Mouse (Mus musculus) liver, embryonic 14.5 days (tissue): ENCODE data around the gene Nfasc. TPM values are rescaled to one million over a fixed set of nuclear protein-coding genes. Genes with fewer than 3 reads are reported as not detected.

Source experiments
- ATAC-seq: fragments of 200-750 bp; cut with Nextera tagmentation; 2 replicates; pipeline ENCODE4 v1.8.0; 2017; ENCODE audit warnings: moderate number of reproducible peaks, mild to moderate bottlenecking, moderate library complexity; ENCODE audit not compliant: insufficient read depth
- DNase-seq, 3 experiments: peaks; one replicate each; pipeline ENCODE4 v3.0.0-alpha.2; 2012 to 2013; ENCODE audit warnings: low read depth in 3 of 3, low spot score in 3 of 3
- H3K27ac ChIP-seq: fragments of 300-500 bp; sonication (generic); 2 replicates; pipeline ENCODE4 v1.5.1; 2014; ENCODE audit warnings: moderate library complexity, mild to moderate bottlenecking, control low read depth, inconsistent platforms
- H3K27me3 ChIP-seq: fragments of 300-500 bp; sonication (generic); 2 replicates; pipeline ENCODE4 v1.6.1; 2014; ENCODE audit warnings: mild to moderate bottlenecking, low read length, moderate library complexity; ENCODE audit not compliant: control insufficient read depth, insufficient read depth
- H3K36me3 ChIP-seq: fragments of 300-500 bp; sonication (generic); replicated peaks from 2 replicates; pipeline ENCODE4 v1.6.1; 2014; ENCODE audit warnings: low read depth; ENCODE audit not compliant: control insufficient read depth, insufficient read depth
- H3K4me1 ChIP-seq, 2 experiments: fragments of 200-500 bp in 1 of 2; fragments of 300-500 bp in 1 of 2; sonication (generic) in 1 of 2; replicated peaks; 2 replicates each; pipeline ENCODE4 v1.6.1; 2012 to 2014; ENCODE audit warnings: antibody characterized with exemption in 1 of 2, inconsistent platforms in 1 of 2, low read length in 1 of 2; ENCODE audit not compliant: control insufficient read depth in 2 of 2, insufficient read depth in 2 of 2
- H3K4me2 ChIP-seq: fragments of 300-500 bp; sonication (generic); 2 replicates; pipeline ENCODE4 v1.6.1; 2014; ENCODE audit warnings: low read depth, mild to moderate bottlenecking, control low read depth, moderate library complexity
- H3K4me3 ChIP-seq, 2 experiments: fragments of 200-500 bp in 1 of 2; fragments of 300-500 bp in 1 of 2; sonication (generic) in 1 of 2; 2 replicates each; pipeline ENCODE4 v1.5.1; 2012 to 2014; ENCODE audit warnings: low read depth in 2 of 2, low read length in 2 of 2, mild to moderate bottlenecking in 2 of 2, control low read depth in 1 of 2, inconsistent platforms in 1 of 2, moderate library complexity in 1 of 2; ENCODE audit not compliant: insufficient read depth in 1 of 2
- H3K9ac ChIP-seq: fragments of 300-500 bp; sonication (generic); replicated peaks from 2 replicates; pipeline ENCODE4 v1.6.1; 2014; ENCODE audit warnings: mild to moderate bottlenecking, control low read depth, moderate library complexity
- H3K9me3 ChIP-seq: fragments of 300-500 bp; sonication (generic); 2 replicates; pipeline ENCODE4 v1.6.1; 2016; ENCODE audit warnings: low read length, mixed read lengths; ENCODE audit not compliant: control insufficient read depth
- CTCF ChIP-seq: IDR thresholded peaks from 2 replicates; pipeline ENCODE4 v1.5.1; 2016; ENCODE audit warnings: antibody characterized with exemption, low read depth, control low read depth
- EP300 ChIP-seq: IDR thresholded peaks from 2 replicates; pipeline ENCODE4 v1.6.1; 2016; ENCODE audit warnings: antibody characterized with exemption, low read depth
- WGBS: fragments of 180-500 bp; shearing (Covaris S2); extraction: QIAGEN DNeasy Blood & Tissue Kit; methylation state at CpG from one replicate; pipeline ENCODE4 v1.1.7; 2014; ENCODE audit not compliant: insufficient replicate concordance; 5-methylcytosine and 5-hydroxymethylcytosine counted together
- polyA plus RNA-seq, 2 experiments: library from polyadenylated mRNA; depleted of rRNA in 1 of 2; stranded (reverse) in 1 of 2; unstranded in 1 of 2; fragments of >200 nt; fragmentation: Nextera tagmentation in 1 of 2; extraction: Ambion mirVana in 1 of 2; gene quantifications; 2 replicates each; pipeline versions ENCODE4 v1.2.1 to v1.2.3; 2012 to 2014

Nfasc gene
- polyA plus RNA-seq, 2 experiments: 0.01 to 0.05 TPM

GRCm38 (mm10) chr1:132718225-132718624 is 23.4 kb downstream of the Nfasc start:
- 45% methylated on average over 5 of the region's 5 CpGs for WGBS
- H3K4me2 ChIP-seq: no peak overlapping the region
- H3K27ac ChIP-seq: no peak overlapping the region
- H3K9ac ChIP-seq: no peak overlapping the region
- H3K4me1 ChIP-seq: no peaks in the 10 kb centered on the region
- ATAC-seq: no peak
- no peak for DNase-seq
- no peaks in the 10 kb centered on the region for H3K36me3 ChIP-seq
- no peaks in the 10 kb centered on the region for H3K9me3 ChIP-seq
- TF ChIP-seq CTCF (no peak), EP300 (no peak)
- H3K4me3 ChIP-seq: no peak overlapping the region
- no peaks in the 10 kb centered on the region for H3K27me3 ChIP-seq

DNA sequence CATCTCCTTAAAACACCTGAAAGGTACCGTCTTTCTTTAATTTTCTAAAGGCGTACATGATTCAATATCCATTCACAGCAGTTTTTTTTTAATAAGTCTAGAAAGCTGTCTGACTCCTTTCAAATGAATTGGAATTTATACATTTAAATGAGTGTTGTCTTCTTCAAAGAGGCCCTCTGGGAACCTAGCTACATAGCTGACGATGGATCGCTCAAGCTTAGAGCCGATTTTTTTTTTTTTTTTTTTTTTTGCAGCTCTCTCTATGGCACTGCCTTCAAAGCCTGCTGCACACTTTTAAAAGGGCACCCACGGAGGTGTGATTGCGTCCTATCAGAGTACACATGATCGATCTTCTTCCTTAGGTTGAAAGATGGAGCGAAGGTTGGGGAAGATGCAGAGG is 26.6 kb downstream of the Nfasc start:
- Histone ChIP-seq H3K9me3 (no peaks in the 10 kb centered on the region), H3K9ac (no peak overlapping the region), H3K27ac (no peak overlapping the region), H3K27me3 (no peaks in the 10 kb centered on the region), H3K4me1 (no peaks in the 10 kb centered on the region), H3K4me2 (no peak overlapping the region), H3K36me3 (no peaks in the 10 kb centered on the region), H3K4me3 (no peak overlapping the region)
- 69% methylated on average over 9 of the region's 9 CpGs for WGBS
- no peak for TF ChIP-seq CTCF
- no peak for TF ChIP-seq EP300
- ATAC-seq: no peak
- no peak for DNase-seq

DNA sequence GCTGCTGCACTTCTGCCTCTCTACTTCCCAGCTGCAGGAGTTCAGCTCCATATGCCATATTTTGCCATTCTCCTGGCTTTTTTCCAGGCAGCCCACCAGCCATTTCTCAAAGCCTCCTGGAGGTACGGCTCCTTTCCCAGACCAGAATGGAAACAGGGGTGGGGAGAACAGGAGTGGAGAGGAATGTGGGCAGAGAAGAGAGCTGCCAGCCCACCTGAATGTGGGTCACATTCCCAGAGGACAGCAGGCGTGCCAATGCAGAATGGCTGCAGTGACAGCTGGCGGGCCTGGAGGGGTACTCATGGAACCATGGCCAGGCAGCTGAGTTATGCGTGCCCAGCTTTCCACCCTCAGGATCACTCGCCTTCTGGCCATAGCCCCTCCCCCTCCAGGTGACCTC is 32.2 kb downstream of the Nfasc start:
- Histone ChIP-seq H3K36me3 (no peaks in the 10 kb centered on the region), H3K4me2 (no peak overlapping the region), H3K27ac (no peak overlapping the region), H3K4me3 (no peak overlapping the region), H3K9ac (no peak overlapping the region), H3K9me3 (no peaks in the 10 kb centered on the region), H3K4me1 (no peaks in the 10 kb centered on the region), H3K27me3 (no peaks in the 10 kb centered on the region)
- ATAC-seq (no peak), DNase-seq (no peak)
- TF ChIP-seq CTCF: no peak
- no peak for TF ChIP-seq EP300
- WGBS: 44% methylated on average over 5 of the region's 5 CpGs

DNA sequence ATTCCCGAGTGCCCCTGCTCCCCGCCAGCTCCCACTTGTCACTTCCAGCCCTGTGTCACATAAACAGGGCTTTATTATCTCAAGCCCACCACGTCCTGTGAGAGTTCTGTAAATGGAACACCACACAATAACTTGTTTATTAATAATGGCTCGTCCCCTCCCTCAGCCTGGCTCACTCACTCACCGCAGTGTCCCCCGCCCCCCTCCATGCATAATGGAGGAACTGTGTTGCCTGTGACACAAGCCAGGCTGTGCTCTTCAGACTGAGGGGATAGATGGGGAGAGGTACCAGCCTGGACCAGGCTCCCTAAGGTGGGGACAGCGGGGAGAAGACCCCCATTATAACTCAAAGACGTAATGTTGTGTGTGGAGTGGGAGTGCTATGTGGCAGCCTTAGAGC is 34.3 kb downstream of the Nfasc start:
- no peaks in the 10 kb centered on the region for H3K27me3 ChIP-seq
- H3K9ac ChIP-seq: no peak overlapping the region
- H3K9me3 ChIP-seq: no peaks in the 10 kb centered on the region
- H3K27ac ChIP-seq: no peak overlapping the region
- H3K4me3 ChIP-seq: no peak overlapping the region
- H3K36me3 ChIP-seq: no peaks in the 10 kb centered on the region
- no peak for ATAC-seq
- no peak overlapping the region for H3K4me2 ChIP-seq
- WGBS: 52% methylated on average over 8 of the region's 8 CpGs
- DNase-seq: no peak
- H3K4me1 ChIP-seq: no peaks in the 10 kb centered on the region
- no peak for TF ChIP-seq CTCF
- no peak for TF ChIP-seq EP300

DNA sequence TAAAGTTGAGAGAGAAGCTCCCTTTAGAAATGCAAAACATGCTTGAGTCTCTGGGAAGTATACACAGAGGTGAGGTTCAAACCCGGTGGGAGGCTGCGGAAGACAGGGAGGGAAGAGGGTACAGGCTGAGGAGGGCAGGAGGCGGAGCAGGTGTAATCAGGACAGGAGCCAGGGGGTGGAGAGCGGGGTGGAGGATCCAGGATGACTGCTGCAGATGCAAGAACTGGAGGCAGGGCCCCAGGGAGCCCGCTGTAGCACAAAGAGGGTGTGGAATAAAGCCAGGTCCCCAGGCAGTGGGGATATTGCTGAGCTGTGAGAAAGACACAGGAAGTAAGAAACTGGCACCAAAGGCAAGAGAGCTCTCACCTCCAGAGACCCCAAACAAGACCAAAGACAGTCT is 38.1 kb downstream of the Nfasc start:
- no peaks in the 10 kb centered on the region for H3K4me1 ChIP-seq
- no peak for TF ChIP-seq CTCF
- no peak for TF ChIP-seq EP300
- H3K4me3 ChIP-seq: no peak overlapping the region
- H3K36me3 ChIP-seq: no peaks in the 10 kb centered on the region
- H3K9me3 ChIP-seq: no peaks in the 10 kb centered on the region
- no peak overlapping the region for H3K4me2 ChIP-seq
- no peak overlapping the region for H3K27ac ChIP-seq
- ATAC-seq: no peak
- H3K9ac ChIP-seq: no peak overlapping the region
- H3K27me3 ChIP-seq: no peaks in the 10 kb centered on the region
- 21% methylated on average over 5 of the region's 5 CpGs for WGBS
- DNase-seq: no peak
